Mouse (Mus musculus) midbrain, embryonic 13.5 days (tissue): Measurements from ENCODE around the gene Tekt4. TPM values are rescaled to one million over a fixed set of nuclear protein-coding genes. Genes with fewer than 3 reads are reported as not detected.

Source experiments
- ATAC-seq: fragments of 200-750 bp; cut with Nextera tagmentation; 2 replicates; pipeline ENCODE4 v1.8.0; 2017; ENCODE audit warnings: mild to moderate bottlenecking, moderate TSS enrichment, moderate library complexity
- H3K27ac ChIP-seq: fragments of 300-500 bp; sonication (generic); 2 replicates; pipeline ENCODE4 v1.5.1; 2015; ENCODE audit warnings: inconsistent platforms, mild to moderate bottlenecking, moderate library complexity
- H3K27me3 ChIP-seq: fragments of 300-500 bp; sonication (generic); 2 replicates; pipeline ENCODE4 v1.6.1; 2015; ENCODE audit warnings: mild to moderate bottlenecking, inconsistent platforms
- H3K36me3 ChIP-seq: fragments of 300-500 bp; sonication (generic); 2 replicates; pipeline ENCODE4 v1.6.1; 2015; ENCODE audit warnings: mild to moderate bottlenecking, inconsistent platforms
- H3K4me1 ChIP-seq: fragments of 300-500 bp; sonication (generic); replicated peaks from 2 replicates; pipeline ENCODE4 v1.6.1; 2015; ENCODE audit warnings: inconsistent platforms
- H3K4me2 ChIP-seq: fragments of 300-500 bp; sonication (generic); replicated peaks from 2 replicates; pipeline ENCODE4 v1.6.1; 2015; ENCODE audit warnings: moderate library complexity, mild to moderate bottlenecking, inconsistent platforms
- H3K4me3 ChIP-seq: fragments of 300-500 bp; sonication (generic); replicated peaks from 2 replicates; pipeline ENCODE4 v1.5.1; 2015; ENCODE audit warnings: mild to moderate bottlenecking, inconsistent platforms
- H3K9ac ChIP-seq: fragments of 300-500 bp; sonication (generic); replicated peaks from 2 replicates; pipeline ENCODE4 v1.6.1; 2015; ENCODE audit warnings: mild to moderate bottlenecking, inconsistent platforms
- H3K9me3 ChIP-seq: fragments of 300-500 bp; sonication (generic); 2 replicates; pipeline ENCODE4 v1.6.1; 2016; ENCODE audit warnings: mild to moderate bottlenecking, inconsistent platforms
- WGBS: fragments of 180-500 bp; shearing (Covaris S2); methylation state at CpG from one replicate; pipeline ENCODE4 v1.1.7; 2015; 5-methylcytosine and 5-hydroxymethylcytosine counted together
- polyA plus RNA-seq: library from polyadenylated mRNA; unstranded; fragments of >200 nt; fragmentation: Nextera tagmentation; extraction: Ambion mirVana; gene quantifications from 2 replicates; pipeline ENCODE4 v1.2.1, GENCODE M21; 2015

Gene Tekt4
- polyA plus RNA-seq, 1 experiment from 2014 or later = 0.81 TPM

- ATAC-seq = no peak
- WGBS = 86% methylated on average over 4 of the region's 4 CpGs
Measured at GRCm38 (mm10) chr17:25464091-25464490, 9.7 kb downstream of the Tekt4 start.

DNA sequence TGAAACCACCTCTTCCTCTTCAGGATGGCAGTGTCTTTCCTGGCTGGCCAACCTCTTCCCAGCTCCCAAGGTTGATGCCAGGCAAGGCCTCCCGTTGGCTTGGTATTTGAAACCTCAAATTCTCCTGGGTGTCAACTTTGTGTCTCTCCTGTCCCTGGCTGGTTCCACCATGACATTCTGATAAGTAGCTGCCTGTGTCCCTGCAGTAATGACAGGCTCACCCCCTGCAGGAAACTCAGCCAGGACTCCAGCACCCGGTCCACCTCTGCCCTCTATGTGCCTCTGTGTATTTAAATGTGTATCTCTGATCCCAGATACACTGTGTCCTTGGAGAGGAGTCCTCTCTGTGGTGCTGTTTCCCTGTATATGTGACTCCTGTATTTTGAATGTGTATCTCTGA is 11.8 kb downstream of the Tekt4 start:
- 88% methylated on average over 2 of the region's 2 CpGs for WGBS
- Histone ChIP-seq H3K36me3 (no peaks in the 10 kb centered on the region), H3K27me3 (peaks cover 13% of the 10 kb centered on the region), H3K27ac (no peak overlapping the region), H3K4me1 (peaks cover 15% of the 10 kb centered on the region), H3K9ac (no peak overlapping the region), H3K4me2 (no peak overlapping the region), H3K4me3 (no peak overlapping the region), H3K9me3 (no peaks in the 10 kb centered on the region)
- ATAC-seq = no peak

More at GRCm38 (mm10) chr17:25464091-25464490, 9.7 kb downstream of the Tekt4 start:
- H3K27me3 ChIP-seq = peaks cover 5% of the 10 kb centered on the region; the same call in 1 of the 2 replicates
- no peak overlapping the region for H3K4me2 ChIP-seq
- H3K36me3 ChIP-seq = no peaks in the 10 kb centered on the region
- no peak overlapping the region for H3K9ac ChIP-seq
- no peak overlapping the region for H3K27ac ChIP-seq
- peaks cover 14% of the 10 kb centered on the region for H3K4me1 ChIP-seq
- H3K4me3 ChIP-seq = no peak overlapping the region
- H3K9me3 ChIP-seq = no peaks in the 10 kb centered on the region

DNA sequence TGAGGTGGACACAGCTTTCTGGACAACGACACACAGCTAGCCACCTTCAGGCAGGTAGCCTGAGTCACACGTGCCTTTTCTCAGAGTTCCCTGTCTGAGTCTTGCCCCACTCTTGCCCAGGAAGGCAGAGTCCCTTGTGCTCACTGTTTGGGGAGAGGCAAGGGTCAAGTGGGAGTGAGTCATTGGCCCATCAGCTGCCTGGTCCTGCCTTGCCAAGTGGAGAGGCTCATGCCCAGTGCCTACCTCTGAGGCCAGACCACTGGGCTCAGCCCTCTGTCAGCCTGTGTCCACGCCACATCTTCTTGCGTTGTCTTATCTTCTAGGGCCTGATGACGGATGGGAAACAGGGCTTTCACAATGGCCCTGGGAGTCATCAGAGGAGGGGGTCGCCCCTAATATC is 13.4 kb downstream of the Tekt4 start:
- H3K4me3 ChIP-seq = no peak overlapping the region
- no peak overlapping the region for H3K27ac ChIP-seq
- peaks cover 10% of the 10 kb centered on the region for H3K4me1 ChIP-seq
- WGBS = 76% methylated on average over 6 of the region's 6 CpGs
- H3K9me3 ChIP-seq = no peaks in the 10 kb centered on the region
- H3K4me2 ChIP-seq = no peak overlapping the region
- no peaks in the 10 kb centered on the region for H3K36me3 ChIP-seq
- ATAC-seq = no peak
- H3K9ac ChIP-seq = no peak overlapping the region
- peaks cover 26% of the 10 kb centered on the region for H3K27me3 ChIP-seq

DNA sequence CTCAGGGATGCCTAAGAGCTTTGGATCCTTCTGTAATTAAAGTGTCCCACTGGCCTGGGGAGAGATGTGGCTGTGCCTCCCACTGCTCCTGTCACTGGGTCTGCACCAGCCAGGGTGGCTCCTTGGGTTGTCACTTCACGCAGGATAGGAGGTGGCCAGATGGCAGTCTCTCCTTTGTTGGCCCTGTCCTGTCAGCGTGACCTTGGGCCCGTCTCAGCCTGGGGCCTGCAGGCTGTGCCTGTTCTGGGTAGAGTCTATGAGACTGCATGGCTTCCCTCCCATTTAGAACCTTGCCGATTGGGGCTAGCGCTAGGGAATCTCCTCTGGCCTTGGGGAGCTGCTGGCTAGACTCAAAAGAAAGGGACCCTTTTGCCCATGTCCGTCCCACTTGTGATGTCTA is 13.9 kb downstream of the Tekt4 start:
- Histone ChIP-seq H3K4me3 (no peak overlapping the region), H3K27ac (no peak overlapping the region), H3K36me3 (no peaks in the 10 kb centered on the region), H3K9me3 (no peaks in the 10 kb centered on the region), H3K4me1 (peaks cover 9% of the 10 kb centered on the region; the same call in 1 of the 2 replicates), H3K9ac (no peak overlapping the region), H3K4me2 (no peak overlapping the region), H3K27me3 (peaks cover 31% of the 10 kb centered on the region)
- WGBS = 75% methylated on average over 6 of the region's 6 CpGs
- no peak for ATAC-seq

DNA sequence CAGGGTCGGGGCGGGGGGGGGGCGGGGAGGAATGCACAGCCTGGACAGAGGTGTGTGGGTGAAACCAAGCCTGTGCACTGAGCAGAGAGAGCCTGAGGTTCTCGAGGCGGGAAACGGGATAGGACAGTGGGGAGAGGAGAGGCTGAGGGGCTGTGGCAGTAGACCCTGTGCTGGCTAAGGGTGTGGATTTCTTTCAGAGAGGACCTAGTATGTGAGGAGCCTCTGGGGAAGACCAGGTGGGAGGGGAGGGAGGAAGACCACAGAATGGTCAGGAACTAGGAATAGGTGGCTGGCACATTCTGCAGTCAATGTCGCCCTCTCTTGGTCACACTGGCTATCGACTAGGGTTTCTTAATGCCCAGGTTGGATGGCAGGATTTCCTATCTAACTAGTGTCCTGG is 15.4 kb downstream of the Tekt4 start:
- Histone ChIP-seq H3K27me3 (peaks cover 45% of the 10 kb centered on the region), H3K36me3 (no peaks in the 10 kb centered on the region), H3K4me1 (peaks cover 14% of the 10 kb centered on the region), H3K27ac (no peak overlapping the region), H3K9me3 (no peaks in the 10 kb centered on the region), H3K4me2 (no peak overlapping the region), H3K9ac (no peak overlapping the region), H3K4me3 (no peak overlapping the region)
- peak; percentile 70 for ATAC-seq
- WGBS = 36% methylated on average over 8 of the region's 8 CpGs

- H3K4me3 ChIP-seq = no peak overlapping the region
- 38% methylated on average over 8 of the region's 8 CpGs for WGBS
- H3K27ac ChIP-seq = no peak overlapping the region
- H3K4me2 ChIP-seq = no peak overlapping the region
- no peak for ATAC-seq
- no peaks in the 10 kb centered on the region for H3K9me3 ChIP-seq
- H3K36me3 ChIP-seq = no peaks in the 10 kb centered on the region
- no peak overlapping the region for H3K9ac ChIP-seq
- peaks cover 55% of the 10 kb centered on the region for H3K27me3 ChIP-seq
- peaks cover 16% of the 10 kb centered on the region for H3K4me1 ChIP-seq
Measured at GRCm38 (mm10) chr17:25471418-25471817, 17.0 kb downstream of the Tekt4 start.

GRCm38 (mm10) chr17:25472044-25472443 is 17.6 kb downstream of the Tekt4 start:
- WGBS = 64% methylated on average over 14 of the region's 14 CpGs
- Histone ChIP-seq H3K27ac (no peak overlapping the region), H3K27me3 (peaks cover 59% of the 10 kb centered on the region), H3K9ac (no peak overlapping the region), H3K4me3 (no peak overlapping the region), H3K9me3 (no peaks in the 10 kb centered on the region), H3K4me2 (no peak overlapping the region), H3K4me1 (peaks cover 16% of the 10 kb centered on the region), H3K36me3 (no peaks in the 10 kb centered on the region)
- no peak for ATAC-seq

DNA sequence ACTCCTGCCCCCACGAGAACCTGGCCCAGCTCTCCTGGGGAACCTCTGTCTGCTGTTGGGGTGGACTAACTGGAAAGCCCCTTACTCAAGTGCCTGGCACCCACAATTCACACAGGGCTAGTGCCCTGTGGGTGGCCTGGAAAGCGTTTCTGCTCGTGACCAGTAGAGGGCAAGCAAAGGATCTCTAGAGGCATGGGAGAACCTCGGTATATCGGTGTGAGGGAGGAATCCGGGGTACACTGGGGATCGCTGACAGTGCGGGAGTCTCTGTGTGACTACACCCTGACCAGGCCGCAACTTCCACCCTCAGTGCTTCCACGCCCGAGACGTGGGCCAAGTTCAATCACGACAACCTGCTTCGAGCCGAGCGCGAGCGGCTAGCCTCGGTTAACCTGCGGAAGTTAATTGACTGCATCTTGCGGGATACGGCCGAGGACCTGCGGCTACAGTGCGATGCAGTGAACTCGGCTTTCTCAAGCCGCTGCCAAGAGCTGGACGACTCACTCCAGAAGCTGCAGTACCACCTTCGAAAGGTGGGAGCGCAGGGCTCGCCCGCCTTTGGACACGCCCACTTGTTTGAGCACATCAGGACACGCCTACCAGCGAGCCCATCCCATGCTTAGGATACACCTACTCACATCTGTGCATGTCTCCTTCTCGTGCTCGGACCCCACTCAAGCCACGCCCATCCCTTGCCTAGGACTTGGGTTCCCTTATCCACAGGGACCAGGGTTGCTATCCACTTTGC is 20.1 kb downstream of the Tekt4 start:
- Histone ChIP-seq H3K4me1 (peaks cover 16% of the 10 kb centered on the region), H3K4me2 (peak overlapping the region; percentile 63), H3K27ac (no peak overlapping the region), H3K27me3 (peaks cover 58% of the 10 kb centered on the region), H3K4me3 (peak overlapping the region; percentile 34), H3K36me3 (no peaks in the 10 kb centered on the region), H3K9me3 (no peaks in the 10 kb centered on the region), H3K9ac (peak overlapping the region; percentile 59)
- ATAC-seq = peak; percentile 34; the same call in 1 of the 2 replicates
- 2% methylated on average over 38 of the region's 38 CpGs for WGBS

DNA sequence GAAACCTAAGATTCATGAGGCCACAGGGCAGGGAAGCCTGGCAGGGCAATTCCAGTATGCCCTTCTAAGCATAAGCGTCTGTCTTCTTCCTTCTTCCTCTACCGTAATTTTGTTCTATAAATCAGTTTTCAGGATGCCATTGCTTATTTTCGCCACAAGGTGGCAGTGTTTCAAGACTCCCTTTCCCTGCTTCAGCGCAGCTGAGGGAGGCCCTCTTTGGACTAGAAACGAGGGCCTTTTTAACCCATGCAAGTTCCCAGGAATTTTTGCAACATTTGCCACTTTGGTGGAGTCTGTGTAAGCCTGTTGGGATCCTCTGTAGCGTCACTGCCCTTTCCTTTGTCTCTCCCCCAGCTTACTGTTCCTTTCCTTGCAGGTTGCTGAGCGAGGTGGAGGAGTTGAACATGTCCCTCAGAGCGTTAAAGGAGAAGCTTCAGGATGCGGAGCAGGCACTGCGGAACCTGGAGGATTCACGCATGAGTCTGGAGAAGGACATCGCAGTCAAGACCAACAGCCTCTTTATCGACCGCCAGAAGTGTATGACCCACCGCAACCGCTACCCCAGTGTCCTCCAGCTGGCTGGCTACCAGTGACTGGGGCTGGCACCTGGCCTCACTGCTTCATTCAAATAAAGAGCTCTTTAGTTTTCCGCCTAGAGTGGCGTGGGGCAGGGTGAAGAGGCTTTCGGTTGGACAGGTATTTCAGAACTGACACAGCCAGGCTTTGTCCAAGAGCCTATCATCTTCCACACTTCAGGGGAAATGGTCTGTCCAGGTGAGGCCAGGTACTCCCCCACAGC is 21.7 kb downstream of the Tekt4 start:
- H3K4me1 ChIP-seq = peaks cover 16% of the 10 kb centered on the region
- H3K4me2 ChIP-seq = no peak overlapping the region
- H3K27ac ChIP-seq = no peak overlapping the region
- H3K9me3 ChIP-seq = no peaks in the 10 kb centered on the region
- H3K36me3 ChIP-seq = no peaks in the 10 kb centered on the region
- ATAC-seq = peak; percentile 38; the same call in 1 of the 2 replicates
- no peak overlapping the region for H3K4me3 ChIP-seq
- 40% methylated on average over 19 of the region's 19 CpGs for WGBS
- H3K27me3 ChIP-seq = peaks cover 57% of the 10 kb centered on the region
- no peak overlapping the region for H3K9ac ChIP-seq

DNA sequence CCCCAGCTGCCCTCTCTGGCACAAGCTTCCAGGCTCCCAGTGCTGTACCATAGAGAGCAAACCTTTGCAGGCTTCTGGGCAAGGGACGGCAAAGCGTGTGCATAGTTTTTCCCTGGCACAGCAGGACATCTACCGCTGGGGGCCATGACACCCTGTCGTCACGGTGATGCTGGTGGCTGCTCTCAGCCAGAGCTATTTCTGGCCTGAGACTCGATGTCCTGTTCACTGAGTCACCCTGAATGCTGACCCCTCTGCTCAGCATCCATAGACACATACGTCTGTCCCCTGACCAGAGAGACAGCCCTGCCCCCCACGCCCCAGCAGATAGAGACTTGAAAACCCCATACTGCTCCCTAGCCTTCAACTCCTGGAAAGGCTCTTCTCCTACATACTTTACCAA is 25.7 kb downstream of the Tekt4 start:
- H3K27ac ChIP-seq = no peak overlapping the region
- H3K4me3 ChIP-seq = no peak overlapping the region
- H3K4me2 ChIP-seq = no peak overlapping the region
- WGBS = 55% methylated on average over 8 of the region's 8 CpGs
- no peak overlapping the region for H3K9ac ChIP-seq
- peaks cover 32% of the 10 kb centered on the region for H3K27me3 ChIP-seq
- no peak for ATAC-seq
- H3K9me3 ChIP-seq = no peaks in the 10 kb centered on the region
- H3K36me3 ChIP-seq = no peaks in the 10 kb centered on the region
- H3K4me1 ChIP-seq = no peaks in the 10 kb centered on the region

- no peaks in the 10 kb centered on the region for H3K36me3 ChIP-seq
- no peak overlapping the region for H3K4me2 ChIP-seq
- H3K4me3 ChIP-seq = no peak overlapping the region
- no peaks in the 10 kb centered on the region for H3K9me3 ChIP-seq
- H3K27me3 ChIP-seq = peaks cover 25% of the 10 kb centered on the region
- H3K4me1 ChIP-seq = no peaks in the 10 kb centered on the region
- no peak overlapping the region for H3K9ac ChIP-seq
- no peak overlapping the region for H3K27ac ChIP-seq
- no peak for ATAC-seq
- 66% methylated on average over 4 of the region's 4 CpGs for WGBS
Measured at GRCm38 (mm10) chr17:25480820-25481219, 26.4 kb downstream of the Tekt4 start.

DNA sequence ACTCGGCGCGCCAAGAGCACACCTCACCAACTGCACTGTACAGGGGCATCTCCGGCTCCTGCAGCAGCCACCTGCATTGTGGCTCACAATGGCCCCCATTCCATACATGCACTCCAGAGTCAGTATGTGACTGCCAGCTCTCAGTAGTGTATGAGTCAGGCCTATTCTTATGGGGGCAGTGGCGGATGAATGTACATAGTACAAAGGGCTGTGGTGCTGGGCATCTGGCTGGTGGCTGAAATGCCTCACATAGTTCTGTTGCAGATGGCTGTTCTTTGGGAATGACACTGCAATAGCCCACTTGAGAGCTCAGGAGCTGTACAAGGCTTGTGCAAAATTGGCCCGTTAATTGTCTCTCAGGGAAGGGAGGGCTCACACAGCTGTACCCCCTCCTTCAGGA is 27.7 kb downstream of the Tekt4 start:
- Histone ChIP-seq H3K9ac (no peak overlapping the region), H3K4me3 (no peak overlapping the region), H3K4me1 (no peaks in the 10 kb centered on the region), H3K4me2 (no peak overlapping the region), H3K9me3 (no peaks in the 10 kb centered on the region), H3K36me3 (no peaks in the 10 kb centered on the region), H3K27ac (no peak overlapping the region), H3K27me3 (peaks cover 22% of the 10 kb centered on the region)
- no peak for ATAC-seq
- 89% methylated on average over 6 of the region's 6 CpGs for WGBS
